Mouse (Mus musculus) liver, embryonic 15.5 days (tissue): ENCODE data around the gene Zfand2a. TPM values are rescaled to one million over a fixed set of nuclear protein-coding genes. Genes with fewer than 3 reads are reported as not detected.

Source experiments
- ATAC-seq: fragments of 200-750 bp; cut with Nextera tagmentation; 2 replicates; pipeline ENCODE4 v1.8.0; 2017; ENCODE audit warnings: moderate number of reproducible peaks, mild to moderate bottlenecking, moderate library complexity; ENCODE audit not compliant: insufficient read depth
- H3K27ac ChIP-seq: fragments of 300-500 bp; sonication (generic); replicated peaks from 2 replicates; pipeline ENCODE4 v1.5.1; 2015; ENCODE audit warnings: mild to moderate bottlenecking, inconsistent platforms
- H3K27me3 ChIP-seq: fragments of 300-500 bp; sonication (generic); 2 replicates; pipeline ENCODE4 v1.6.1; 2015; ENCODE audit warnings: mild to moderate bottlenecking, inconsistent platforms
- H3K36me3 ChIP-seq: fragments of 300-500 bp; sonication (generic); replicated peaks from 2 replicates; pipeline ENCODE4 v1.6.1; 2015; ENCODE audit warnings: moderate library complexity, mild to moderate bottlenecking, inconsistent platforms
- H3K4me1 ChIP-seq: fragments of 300-500 bp; sonication (generic); replicated peaks from 2 replicates; pipeline ENCODE4 v1.6.1; 2015; ENCODE audit warnings: inconsistent platforms
- H3K4me2 ChIP-seq: fragments of 300-500 bp; sonication (generic); 2 replicates; pipeline ENCODE4 v1.6.1; 2015; ENCODE audit warnings: moderate library complexity, mild to moderate bottlenecking, inconsistent platforms
- H3K4me3 ChIP-seq: fragments of 300-500 bp; sonication (generic); replicated peaks from 2 replicates; pipeline ENCODE4 v1.5.1; 2015; ENCODE audit warnings: mild to moderate bottlenecking, inconsistent platforms
- H3K9ac ChIP-seq: fragments of 300-500 bp; sonication (generic); 2 replicates; pipeline ENCODE4 v1.6.1; 2015; ENCODE audit warnings: moderate library complexity, mild to moderate bottlenecking, inconsistent platforms
- H3K9me3 ChIP-seq: fragments of 300-500 bp; sonication (generic); replicated peaks from 2 replicates; pipeline ENCODE4 v1.6.1; 2016; ENCODE audit warnings: inconsistent platforms
- WGBS: fragments of 180-500 bp; shearing (Covaris S2); methylation state at CpG from one replicate; pipeline ENCODE4 v1.1.7; 2015; ENCODE audit warnings: mixed read lengths; ENCODE audit not compliant: insufficient replicate concordance; 5-methylcytosine and 5-hydroxymethylcytosine counted together
- polyA plus RNA-seq: library from polyadenylated mRNA; unstranded; fragments of >200 nt; fragmentation: Nextera tagmentation; extraction: Ambion mirVana; gene quantifications from 2 replicates; pipeline ENCODE4 v1.2.1, GENCODE M21; 2015

Zfand2a gene
- polyA plus RNA-seq, 1 experiment from 2014 or later: 3.2 TPM

DNA sequence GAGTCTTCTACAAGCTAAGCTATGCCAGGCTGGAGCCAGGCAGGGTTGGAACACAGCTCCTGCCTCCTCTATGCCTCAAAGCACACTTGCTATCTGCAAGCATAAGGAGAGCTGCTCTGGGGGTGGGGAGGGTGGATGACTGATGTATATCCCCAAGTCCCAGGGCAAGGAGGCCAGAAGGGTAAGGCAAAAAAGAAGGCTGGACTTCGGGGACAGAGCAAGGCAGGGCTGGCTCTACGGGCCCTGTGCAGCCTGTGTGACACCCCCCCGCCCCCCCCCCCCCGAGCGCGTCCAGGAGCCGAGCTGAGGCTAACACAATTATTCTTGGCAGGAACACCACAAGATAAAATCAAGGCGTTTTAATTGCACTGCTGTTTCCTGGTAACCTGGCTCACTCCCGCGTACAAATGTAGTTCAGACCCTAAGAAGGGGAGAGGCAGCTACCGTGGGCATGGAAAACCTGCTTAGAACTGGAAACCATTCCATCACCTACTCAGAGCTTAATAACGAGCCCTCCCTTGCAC lies 54.5 kb downstream of the Zfand2a start:
- Histone ChIP-seq H3K36me3 (no peaks in the 10 kb centered on the region), H3K4me2 (no peak overlapping the region), H3K9ac (no peak overlapping the region), H3K27me3 (no peaks in the 10 kb centered on the region), H3K27ac (no peak overlapping the region), H3K4me3 (no peak overlapping the region), H3K4me1 (peaks cover 8% of the 10 kb centered on the region; the same call in 1 of the 2 replicates), H3K9me3 (no peaks in the 10 kb centered on the region)
- 45% methylated on average over 12 of the region's 12 CpGs for WGBS
- ATAC-seq: no peak

DNA sequence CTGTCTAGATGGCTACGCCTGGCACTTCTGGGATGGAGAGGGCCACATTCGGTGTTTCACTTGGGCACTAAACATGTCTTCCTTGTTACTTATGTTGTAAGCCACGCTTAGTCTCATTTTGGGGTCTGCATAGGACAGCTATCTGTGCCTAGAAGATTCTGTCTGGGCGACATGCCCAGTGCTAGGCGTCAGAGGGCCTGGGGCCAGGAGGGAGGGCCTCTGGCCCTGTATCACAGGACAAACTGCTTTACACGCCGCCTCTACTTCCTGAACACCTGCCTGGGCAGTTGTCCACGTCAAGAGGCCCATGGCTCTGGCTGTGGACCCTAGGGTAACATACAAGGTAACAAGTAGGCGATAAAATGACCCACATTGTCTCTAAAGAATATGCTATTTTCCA lies 56.4 kb downstream of the Zfand2a start:
- Histone ChIP-seq H3K4me3 (no peak overlapping the region), H3K9me3 (no peaks in the 10 kb centered on the region), H3K9ac (no peak overlapping the region), H3K27me3 (no peaks in the 10 kb centered on the region), H3K4me2 (no peak overlapping the region), H3K36me3 (no peaks in the 10 kb centered on the region), H3K27ac (no peak overlapping the region), H3K4me1 (no peaks in the 10 kb centered on the region)
- WGBS: 71% methylated on average over 9 of the region's 9 CpGs
- no peak for ATAC-seq

DNA sequence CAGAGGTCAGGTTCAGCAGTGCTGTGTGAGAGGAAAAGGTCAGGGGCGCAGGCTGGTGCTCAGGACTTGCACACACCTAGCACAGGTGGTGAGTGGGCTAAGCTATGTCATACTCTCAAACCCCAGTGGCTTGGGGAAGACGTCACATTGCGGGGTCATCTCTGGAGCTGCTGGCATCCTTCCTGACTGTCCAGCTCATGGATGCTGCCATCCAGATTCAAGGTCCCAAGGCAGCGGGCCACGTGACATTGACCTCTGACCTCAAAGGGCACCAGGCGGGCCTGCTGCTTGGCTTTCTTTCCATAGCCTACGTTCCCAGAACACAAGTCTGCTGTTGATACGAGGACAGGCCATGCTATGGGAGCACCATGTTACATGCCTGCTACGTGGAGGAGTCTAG lies 57.3 kb downstream of the Zfand2a start:
- Histone ChIP-seq H3K27ac (no peak overlapping the region), H3K36me3 (no peaks in the 10 kb centered on the region), H3K4me2 (no peak overlapping the region), H3K9ac (no peak overlapping the region), H3K4me3 (no peak overlapping the region), H3K9me3 (no peaks in the 10 kb centered on the region), H3K27me3 (no peaks in the 10 kb centered on the region), H3K4me1 (no peaks in the 10 kb centered on the region)
- no peak for ATAC-seq
- 73% methylated on average over 9 of the region's 9 CpGs for WGBS

DNA sequence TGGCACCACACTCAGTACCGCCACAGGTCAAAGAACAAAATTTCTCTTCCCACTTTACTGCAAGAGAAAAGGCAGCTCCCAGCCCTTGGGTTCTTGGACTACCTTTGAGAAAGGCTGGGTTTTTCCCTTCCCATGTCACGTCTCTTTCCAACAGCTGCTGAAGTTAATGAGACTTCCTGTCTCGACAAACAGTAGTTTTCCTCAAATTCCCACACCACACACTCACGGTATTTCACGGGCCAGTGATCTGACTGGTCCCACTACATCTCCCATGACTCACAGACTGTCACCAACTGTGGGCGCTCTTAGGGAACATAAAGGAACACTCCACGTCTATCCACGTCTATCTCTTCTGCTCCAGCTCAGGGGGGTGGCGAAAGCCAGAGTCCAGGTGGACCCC lies 59.2 kb downstream of the Zfand2a start:
- no peak for ATAC-seq
- no peaks in the 10 kb centered on the region for H3K36me3 ChIP-seq
- no peaks in the 10 kb centered on the region for H3K4me1 ChIP-seq
- no peak overlapping the region for H3K9ac ChIP-seq
- WGBS: 70% methylated on average over 9 of the region's 9 CpGs
- no peak overlapping the region for H3K4me2 ChIP-seq
- H3K27me3 ChIP-seq: no peaks in the 10 kb centered on the region
- H3K27ac ChIP-seq: no peak overlapping the region
- no peaks in the 10 kb centered on the region for H3K9me3 ChIP-seq
- H3K4me3 ChIP-seq: no peak overlapping the region

DNA sequence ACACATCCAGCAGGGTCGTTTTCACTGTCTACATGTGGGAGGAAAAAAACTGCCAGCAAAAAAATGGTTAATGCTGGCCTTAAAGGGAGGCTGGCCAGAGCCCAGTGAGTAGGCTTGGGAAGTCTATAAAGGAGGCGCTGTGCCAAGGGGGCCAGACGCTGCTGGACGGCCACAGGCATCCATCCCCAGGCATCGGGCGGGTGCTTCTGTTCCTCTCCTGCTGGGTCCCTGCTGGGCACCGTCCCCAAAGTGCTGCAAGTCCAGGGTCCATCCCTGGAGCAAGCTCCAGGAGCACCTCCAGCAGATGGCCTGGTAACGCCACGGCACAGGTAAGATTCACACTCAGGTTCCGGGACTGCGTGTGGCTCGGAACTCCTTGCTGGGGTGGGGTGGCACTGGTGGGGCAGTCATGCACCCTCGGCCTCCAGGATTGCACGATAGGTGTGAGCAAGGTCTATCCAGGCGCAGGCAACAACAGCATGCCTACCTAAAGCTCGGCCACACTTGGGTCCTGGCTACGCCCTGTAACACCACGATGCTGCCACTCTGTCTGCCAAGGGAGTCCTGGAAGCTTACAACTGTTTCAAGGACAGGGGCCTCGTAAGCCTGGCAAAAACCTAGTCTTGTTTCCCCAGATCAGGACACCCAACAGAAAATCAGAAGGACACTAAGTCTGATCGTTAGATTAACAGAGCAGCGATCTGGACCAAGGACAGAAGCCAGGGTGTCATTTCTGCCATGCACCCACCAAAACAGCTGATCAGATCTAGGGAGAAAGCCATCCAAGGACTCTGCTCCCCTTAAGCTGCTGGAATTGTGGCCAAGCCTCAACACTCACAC lies 61.1 kb downstream of the Zfand2a start, which contains the start of gene Gper1:
Gene Gper1, plus strand, starts transcription at position 126 of the 840 bp plus-strand sequence.
- no peak within 1 kb of the TSS for H3K4me2 ChIP-seq

More for the DNA sequence above, 61.1 kb downstream of the Zfand2a start, which contains the start of gene Gper1:
- no peaks in the 10 kb centered on the region for H3K27me3 ChIP-seq
- WGBS: 73% methylated on average over 21 of the region's 21 CpGs
- no peak for ATAC-seq
- no peaks in the 10 kb centered on the region for H3K36me3 ChIP-seq
- no peak within 1 kb of the TSS for H3K27ac ChIP-seq
- H3K4me1 ChIP-seq: no peaks in the 10 kb centered on the region
- no peaks in the 10 kb centered on the region for H3K9me3 ChIP-seq
- H3K9ac ChIP-seq: no peak within 1 kb of the TSS; the same call in 1 of the 2 replicates
- no peak within 1 kb of the TSS for H3K4me3 ChIP-seq

Other genes with a start within 250 kb of the Zfand2a start
- 107 and 109 TPM in 2 replicates for gene Get4, start 232.2 kb downstream of the Zfand2a start, polyA plus RNA-seq
- gene Adap1, start 158.9 kb downstream of the Zfand2a start, polyA plus RNA-seq: 4.3 and 5.2 TPM in 2 replicates
- gene Cox19, start 133.1 kb downstream of the Zfand2a start, polyA plus RNA-seq: 44.3 and 49.3 TPM in 2 replicates
- gene Cyp2w1, start 131.9 kb downstream of the Zfand2a start, polyA plus RNA-seq: not detected in 2 replicates
- gene Gpr146, start 106.9 kb downstream of the Zfand2a start, polyA plus RNA-seq: 25.0 and 26.4 TPM in 2 replicates
- 1.9 and 2.4 TPM in 2 replicates for gene C130050O18Rik, start 79.3 kb downstream of the Zfand2a start, polyA plus RNA-seq
- gene Gper1, start 61.4 kb downstream of the Zfand2a start, polyA plus RNA-seq: 0.10 and 0.14 TPM in 2 replicates
- 12.0 and 12.3 TPM in 2 replicates for gene 3110082I17Rik, start 24.0 kb downstream of the Zfand2a start, polyA plus RNA-seq
- gene Uncx, start 58.9 kb upstream of the Zfand2a start, polyA plus RNA-seq: not detected in 2 replicates